Mouse (Mus musculus) adrenal gland, postnatal 25 days (tissue): ENCODE measurements around the gene Wnt10b. TPM values are rescaled to one million over a fixed set of nuclear protein-coding genes. Genes with fewer than 3 reads are reported as not detected.
A peak's percentile ranks its signal among the peaks of the same experiment; 100 is the strongest.

Source experiments
- DNase-seq: peaks from one replicate; pipeline ENCODE4 v3.0.0; 2021; ENCODE audit warnings: mixed read lengths
- total RNA-seq: library from RNA; stranded (reverse); gene quantifications from 2 replicates; pipeline ENCODE4 v1.2.3, GENCODE M21; 2021

Wnt10b gene
- total RNA-seq, 1 experiment from 2014 or later, result 0.55 TPM

GRCm38 (mm10) chr15:98728366-98728765, 49.6 kb downstream of the Wnt10b start:
- peak; percentile 13 for DNase-seq

GRCm38 (mm10) chr15:98727443-98728321, 50.3 kb downstream of the Wnt10b start, which contains the start of gene Fkbp11:
Gene Fkbp11 (minus strand): TSS chr15:98728198.
- peak; percentile 70 for DNase-seq

GRCm38 (mm10) chr15:98726746-98727145, 51.2 kb downstream of the Wnt10b start:
- no peak for DNase-seq

- no peak for DNase-seq
Measured at GRCm38 (mm10) chr15:98726079-98726478, 51.9 kb downstream of the Wnt10b start.

DNA sequence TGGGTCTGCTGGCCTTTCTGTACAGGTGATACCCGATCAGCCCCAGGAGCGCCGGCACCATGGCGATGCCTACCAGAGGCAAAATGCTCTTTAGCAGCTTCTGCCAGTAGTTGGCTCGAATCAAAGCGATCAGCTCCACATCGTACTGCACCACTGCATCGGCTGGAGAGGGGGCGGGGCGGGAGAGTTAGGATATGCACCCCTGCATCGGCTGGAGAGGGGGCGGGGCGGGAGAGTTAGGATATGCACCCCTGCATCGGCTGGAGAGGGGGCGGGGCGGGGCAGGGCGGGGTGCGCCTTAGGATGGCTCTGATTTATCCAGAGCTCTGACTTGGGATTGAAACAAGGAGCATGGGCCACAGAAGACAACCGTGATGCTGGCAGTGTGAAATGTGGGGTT, 53.5 kb downstream of the Wnt10b start:
- no peak for DNase-seq

DNA sequence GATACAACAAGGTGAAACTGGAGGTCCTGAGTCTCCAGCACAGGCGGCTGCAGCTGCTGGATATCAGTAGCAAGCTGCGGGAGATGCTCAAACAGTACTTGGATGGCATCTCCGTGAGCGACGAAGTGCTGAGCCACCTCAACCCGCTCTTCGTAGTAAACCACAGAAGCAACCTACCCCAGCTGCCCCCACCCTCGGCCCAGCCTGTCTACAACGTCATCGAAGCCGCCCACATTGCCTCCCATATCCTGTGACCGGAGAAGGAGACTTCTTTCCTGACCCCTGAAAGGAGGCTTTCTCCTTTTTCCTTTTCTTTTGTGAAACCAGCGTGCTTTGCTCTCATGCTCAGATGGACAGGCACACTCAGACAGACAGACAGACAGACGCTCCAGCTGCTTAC, 55.1 kb downstream of the Wnt10b start:
- DNase-seq, result no peak

- DNase-seq, result no peak
Measured at GRCm38 (mm10) chr15:98722191-98722590, 55.8 kb downstream of the Wnt10b start.

Other genes starting within 250 kb of the Wnt10b start
- gene Kansl2, start 243.9 kb downstream of the Wnt10b start, total RNA-seq, result 91.3 and 107 TPM in 2 replicates
- gene Ccnt1, start 207.2 kb downstream of the Wnt10b start, total RNA-seq, result 52.2 and 55.9 TPM in 2 replicates
- gene 4930415O20Rik, start 207.1 kb downstream of the Wnt10b start, total RNA-seq, result not detected in 2 replicates
- 42.7 and 48.9 TPM in 2 replicates for gene Adcy6, start 168.1 kb downstream of the Wnt10b start, total RNA-seq
- gene Cacnb3, start 147.3 kb downstream of the Wnt10b start, total RNA-seq, result 12.6 and 14.3 TPM in 2 replicates
- gene Ddx23, start 115.3 kb downstream of the Wnt10b start, total RNA-seq, result 76.1 and 88.7 TPM in 2 replicates
- 1.5 TPM in 2 replicates for gene Rnd1, start 100.7 kb downstream of the Wnt10b start, total RNA-seq
- gene Ccdc65, start 69.9 kb downstream of the Wnt10b start, total RNA-seq, result 0.21 TPM in 1 of 2 replicates, not detected in the other
- 7.0 and 7.4 TPM in 2 replicates for gene Fkbp11, start 50.0 kb downstream of the Wnt10b start, total RNA-seq
- 118 and 138 TPM in 2 replicates for gene Arf3, start 14.9 kb downstream of the Wnt10b start, total RNA-seq
- gene Wnt1, start 11.7 kb upstream of the Wnt10b start, total RNA-seq, result not detected in 2 replicates
- 0.09 and 0.24 TPM in 2 replicates for gene Ddn, start 31.3 kb upstream of the Wnt10b start, total RNA-seq
- gene Prkag1, start 53.4 kb upstream of the Wnt10b start, total RNA-seq, result 60.4 and 78.6 TPM in 2 replicates
- gene Kmt2d, start 93.1 kb upstream of the Wnt10b start, total RNA-seq, result 63.0 and 83.0 TPM in 2 replicates
- gene Rhebl1, start 116.4 kb upstream of the Wnt10b start, total RNA-seq, result 3.7 and 4.4 TPM in 2 replicates
- 1.1 and 2.4 TPM in 2 replicates for gene Dhh, start 120.4 kb upstream of the Wnt10b start, total RNA-seq
- gene Lmbr1l, start 140.1 kb upstream of the Wnt10b start, total RNA-seq, result 25.2 and 30.5 TPM in 2 replicates
- 285 and 323 TPM in 2 replicates for gene Tuba1b, start 156.4 kb upstream of the Wnt10b start, total RNA-seq
- gene Gm49450, start 175.4 kb upstream of the Wnt10b start, total RNA-seq, result not detected in 2 replicates
- gene Tuba1a, start 175.6 kb upstream of the Wnt10b start, total RNA-seq, result 81.5 and 90.9 TPM in 2 replicates